Mouse (Mus musculus): Measurements from ENCODE around the gene Gfi1b. TPM values are rescaled to one million over a fixed set of nuclear protein-coding genes. Genes with fewer than 3 reads are reported as not detected.

Gene Gfi1b
- polyA plus RNA-seq, 1 experiment from 2014 or later: 0.80 TPM

GRCm38 (mm10) chr2:28617498-28618486, 4.0 kb downstream of the Gfi1b start:
- Histone ChIP-seq H3K9me3 (ENCODE audit: control insufficient read depth, low read length) (no peaks in the 10 kb centered on the region), H3K4me1 (replicated peaks; ENCODE audit: control insufficient read depth, insufficient read depth, low read length) (no peaks in the 10 kb centered on the region), H3K27me3 (ENCODE audit: control insufficient read depth, insufficient read depth, low read depth, low read length) (peaks cover 14% of the 10 kb centered on the region), H3K9ac (ENCODE audit: low read length) (no peak overlapping the region), H3K4me2 (ENCODE audit: low read depth, low read length) (no peak overlapping the region), H3K27ac (ENCODE audit: low read length) (no peak overlapping the region), H3K4me3 (ENCODE audit: low read length) (no peak overlapping the region), H3K36me3 (ENCODE audit: control insufficient read depth, insufficient read depth, low read length) (no peaks in the 10 kb centered on the region)
- 65% methylated on average over 8 of the region's 8 CpGs for WGBS
- no peak for ATAC-seq (ENCODE audit: low read depth)

GRCm38 (mm10) chr2:28616874-28617273, 4.9 kb downstream of the Gfi1b start:
- Histone ChIP-seq H3K4me2 (ENCODE audit: low read depth, low read length) (no peak overlapping the region), H3K9me3 (ENCODE audit: control insufficient read depth, low read length) (no peaks in the 10 kb centered on the region), H3K9ac (ENCODE audit: low read length) (no peak overlapping the region), H3K27me3 (ENCODE audit: control insufficient read depth, insufficient read depth, low read depth, low read length) (peaks cover 13% of the 10 kb centered on the region), H3K4me1 (replicated peaks; ENCODE audit: control insufficient read depth, insufficient read depth, low read length) (no peaks in the 10 kb centered on the region), H3K27ac (ENCODE audit: low read length) (no peak overlapping the region), H3K36me3 (ENCODE audit: control insufficient read depth, insufficient read depth, low read length) (no peaks in the 10 kb centered on the region), H3K4me3 (ENCODE audit: low read length) (no peak overlapping the region)
- no peak for ATAC-seq (ENCODE audit: low read depth)
- WGBS: 68% methylated on average over 9 of the region's 9 CpGs

- Histone ChIP-seq H3K36me3 (ENCODE audit: control insufficient read depth, insufficient read depth, low read length) (no peaks in the 10 kb centered on the region), H3K4me2 (ENCODE audit: low read depth, low read length) (no peak overlapping the region), H3K9me3 (ENCODE audit: control insufficient read depth, low read length) (no peaks in the 10 kb centered on the region), H3K4me1 (replicated peaks; ENCODE audit: control insufficient read depth, insufficient read depth, low read length) (no peaks in the 10 kb centered on the region), H3K27ac (ENCODE audit: low read length) (no peak overlapping the region), H3K9ac (ENCODE audit: low read length) (no peak overlapping the region), H3K27me3 (ENCODE audit: control insufficient read depth, insufficient read depth, low read depth, low read length) (peaks cover 8% of the 10 kb centered on the region), H3K4me3 (ENCODE audit: low read length) (no peak overlapping the region)
- ATAC-seq (ENCODE audit: low read depth): no peak
- WGBS: 30% methylated on average over 5 of the region's 5 CpGs
Measured at GRCm38 (mm10) chr2:28616358-28616757, 5.4 kb downstream of the Gfi1b start.

GRCm38 (mm10) chr2:28613599-28613998, 8.2 kb downstream of the Gfi1b start:
- Histone ChIP-seq H3K9me3 (ENCODE audit: control insufficient read depth, low read length) (no peaks in the 10 kb centered on the region), H3K4me2 (ENCODE audit: low read depth, low read length) (no peak overlapping the region), H3K36me3 (ENCODE audit: control insufficient read depth, insufficient read depth, low read length) (no peaks in the 10 kb centered on the region), H3K4me1 (replicated peaks; ENCODE audit: control insufficient read depth, insufficient read depth, low read length) (no peaks in the 10 kb centered on the region), H3K27ac (ENCODE audit: low read length) (no peak overlapping the region), H3K9ac (ENCODE audit: low read length) (no peak overlapping the region), H3K27me3 (ENCODE audit: control insufficient read depth, insufficient read depth, low read depth, low read length) (no peaks in the 10 kb centered on the region), H3K4me3 (ENCODE audit: low read length) (no peak overlapping the region)
- 88% methylated on average over 10 of the region's 10 CpGs for WGBS
- no peak for ATAC-seq (ENCODE audit: low read depth)

GRCm38 (mm10) chr2:28612436-28613063, 9.2 kb downstream of the Gfi1b start:
- ATAC-seq (ENCODE audit: low read depth): no peak
- Histone ChIP-seq H3K36me3 (ENCODE audit: control insufficient read depth, insufficient read depth, low read length) (no peaks in the 10 kb centered on the region), H3K9me3 (ENCODE audit: control insufficient read depth, low read length) (no peaks in the 10 kb centered on the region), H3K27me3 (ENCODE audit: control insufficient read depth, insufficient read depth, low read depth, low read length) (no peaks in the 10 kb centered on the region), H3K4me1 (replicated peaks; ENCODE audit: control insufficient read depth, insufficient read depth, low read length) (no peaks in the 10 kb centered on the region), H3K9ac (ENCODE audit: low read length) (no peak overlapping the region), H3K4me2 (ENCODE audit: low read depth, low read length) (no peak overlapping the region), H3K27ac (ENCODE audit: low read length) (no peak overlapping the region), H3K4me3 (ENCODE audit: low read length) (no peak overlapping the region)
- WGBS: 71% methylated on average over 10 of the region's 10 CpGs

GRCm38 (mm10) chr2:28611407-28611787, 10.4 kb downstream of the Gfi1b start:
- ATAC-seq (ENCODE audit: low read depth): no peak
- H3K9ac ChIP-seq (ENCODE audit: low read length): no peak overlapping the region
- no peaks in the 10 kb centered on the region for H3K27me3 ChIP-seq (ENCODE audit: control insufficient read depth, insufficient read depth, low read depth, low read length)
- H3K4me2 ChIP-seq (ENCODE audit: low read depth, low read length): no peak overlapping the region
- H3K9me3 ChIP-seq (ENCODE audit: control insufficient read depth, low read length): no peaks in the 10 kb centered on the region
- H3K4me1 ChIP-seq (replicated peaks; ENCODE audit: control insufficient read depth, insufficient read depth, low read length): no peaks in the 10 kb centered on the region
- no peak overlapping the region for H3K27ac ChIP-seq (ENCODE audit: low read length)
- H3K36me3 ChIP-seq (ENCODE audit: control insufficient read depth, insufficient read depth, low read length): no peaks in the 10 kb centered on the region
- 81% methylated on average over 17 of the region's 17 CpGs for WGBS
- no peak overlapping the region for H3K4me3 ChIP-seq (ENCODE audit: low read length)

GRCm38 (mm10) chr2:28610716-28611406, 10.9 kb downstream of the Gfi1b start:
- Histone ChIP-seq H3K4me3 (ENCODE audit: low read length) (no peak overlapping the region), H3K27me3 (ENCODE audit: control insufficient read depth, insufficient read depth, low read depth, low read length) (no peaks in the 10 kb centered on the region), H3K9ac (ENCODE audit: low read length) (no peak overlapping the region), H3K27ac (ENCODE audit: low read length) (no peak overlapping the region), H3K4me2 (ENCODE audit: low read depth, low read length) (no peak overlapping the region), H3K4me1 (replicated peaks; ENCODE audit: control insufficient read depth, insufficient read depth, low read length) (no peaks in the 10 kb centered on the region), H3K36me3 (ENCODE audit: control insufficient read depth, insufficient read depth, low read length) (no peaks in the 10 kb centered on the region), H3K9me3 (ENCODE audit: control insufficient read depth, low read length) (no peaks in the 10 kb centered on the region)
- peak; percentile 32; the same call in 1 of the 2 replicates for ATAC-seq (ENCODE audit: low read depth)
- WGBS: 64% methylated on average over 12 of the region's 12 CpGs

- WGBS: 67% methylated on average over 10 of the region's 10 CpGs
- Histone ChIP-seq H3K4me3 (ENCODE audit: low read length) (no peak overlapping the region), H3K36me3 (ENCODE audit: control insufficient read depth, insufficient read depth, low read length) (no peaks in the 10 kb centered on the region), H3K27ac (ENCODE audit: low read length) (no peak overlapping the region), H3K9ac (ENCODE audit: low read length) (no peak overlapping the region), H3K4me2 (ENCODE audit: low read depth, low read length) (no peak overlapping the region), H3K9me3 (ENCODE audit: control insufficient read depth, low read length) (no peaks in the 10 kb centered on the region), H3K4me1 (replicated peaks; ENCODE audit: control insufficient read depth, insufficient read depth, low read length) (no peaks in the 10 kb centered on the region), H3K27me3 (ENCODE audit: control insufficient read depth, insufficient read depth, low read depth, low read length) (no peaks in the 10 kb centered on the region)
- ATAC-seq (ENCODE audit: low read depth): no peak
Measured at GRCm38 (mm10) chr2:28609851-28610250, 11.9 kb downstream of the Gfi1b start.
